Mouse (Mus musculus) bone marrow, adult 2 months (tissue): Measurements from ENCODE around the gene Tsc22d1.

Experiments
- CTCF ChIP-seq: fragments of 200-500 bp; IDR thresholded peaks from 2 replicates; pipeline ENCODE4 v1.5.1; 2011; ENCODE audit warnings: low read length, control low read depth; ENCODE audit not compliant: control insufficient read depth, insufficient read depth
- POLR2A ChIP-seq: fragments of 200-500 bp; IDR thresholded peaks from 2 replicates; pipeline ENCODE4 v1.6.1; 2011; ENCODE audit warnings: low read depth, mild to moderate bottlenecking, control low read depth, low read length, borderline replicate concordance; ENCODE audit not compliant: control insufficient read depth

DNA sequence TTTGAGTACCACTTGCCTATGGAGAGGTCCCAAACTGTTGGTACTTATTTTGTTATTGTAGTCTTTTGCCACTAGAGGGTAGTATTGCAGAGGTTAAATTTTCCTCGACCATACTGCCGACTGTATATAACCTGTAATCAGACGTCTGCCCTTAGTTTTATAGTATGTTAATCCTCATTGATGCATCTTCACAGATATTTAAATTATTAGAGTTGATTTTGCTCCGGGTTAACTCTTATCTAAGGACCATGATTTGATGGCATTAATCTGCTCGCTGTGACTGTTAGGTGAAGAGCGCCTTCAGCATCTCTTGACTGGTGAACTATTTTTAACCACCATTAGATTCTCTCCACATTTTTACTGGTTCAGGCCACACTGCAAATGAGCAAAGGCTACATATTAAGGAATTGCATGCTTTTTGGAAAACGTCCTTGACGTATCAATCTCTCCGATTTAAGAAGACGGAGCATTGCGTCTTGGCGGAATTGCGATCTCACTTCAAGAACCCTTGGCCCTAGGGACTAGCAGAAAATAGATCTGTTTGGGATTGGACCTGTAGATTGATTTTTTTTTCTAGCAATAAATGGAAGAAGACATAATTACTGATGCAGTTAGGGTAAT lies 88.6 kb downstream of the Tsc22d1 start:
- TF ChIP-seq CTCF (no peak), POLR2A (no peak)
